Mouse (Mus musculus) lung, embryonic 16.5 days (tissue): Measurements from ENCODE around the gene Tamm41. TPM values are rescaled to one million over a fixed set of nuclear protein-coding genes. Genes with fewer than 3 reads are reported as not detected.

ENCODE experiments used
- ATAC-seq: fragments of 200-750 bp; cut with Nextera tagmentation; 2 replicates; pipeline ENCODE4 v1.8.0; 2017; ENCODE audit warnings: low read depth, mild to moderate bottlenecking, moderate library complexity
- H3K27ac ChIP-seq: fragments of 300-500 bp; sonication (generic); 2 replicates; pipeline ENCODE4 v1.5.1; 2014; ENCODE audit warnings: mild to moderate bottlenecking, control low read depth, low read length
- H3K27me3 ChIP-seq: fragments of 300-500 bp; sonication (generic); 2 replicates; pipeline ENCODE4 v1.6.1; 2014; ENCODE audit warnings: low read depth, low read length, mixed read lengths; ENCODE audit not compliant: control insufficient read depth, insufficient read depth
- H3K36me3 ChIP-seq: fragments of 300-500 bp; sonication (generic); 2 replicates; pipeline ENCODE4 v1.6.1; 2014; ENCODE audit warnings: low read length; ENCODE audit not compliant: control insufficient read depth, insufficient read depth
- H3K4me1 ChIP-seq: fragments of 300-500 bp; sonication (generic); replicated peaks from 2 replicates; pipeline ENCODE4 v1.6.1; 2014; ENCODE audit warnings: low read length, mixed read lengths; ENCODE audit not compliant: control insufficient read depth, insufficient read depth
- H3K4me2 ChIP-seq: fragments of 300-500 bp; sonication (generic); 2 replicates; pipeline ENCODE4 v1.6.1; 2014; ENCODE audit warnings: low read depth, low read length, control low read depth
- H3K4me3 ChIP-seq: fragments of 300-500 bp; sonication (generic); 2 replicates; pipeline ENCODE4 v1.5.1; 2014; ENCODE audit warnings: mild to moderate bottlenecking, low read length, control low read depth
- H3K9ac ChIP-seq: fragments of 300-500 bp; sonication (generic); 2 replicates; pipeline ENCODE4 v1.6.1; 2014; ENCODE audit warnings: low read length, control low read depth
- H3K9me3 ChIP-seq: fragments of 300-500 bp; sonication (generic); 2 replicates; pipeline ENCODE4 v1.6.1; 2016; ENCODE audit warnings: low read length; ENCODE audit not compliant: control insufficient read depth
- WGBS: fragments of 180-500 bp; shearing (Covaris S2); extraction: QIAGEN DNeasy Blood & Tissue Kit; methylation state at CpG from one replicate; pipeline ENCODE4 v1.1.7; 2014; 5-methylcytosine and 5-hydroxymethylcytosine counted together
- polyA plus RNA-seq: library from polyadenylated mRNA; unstranded; fragments of >200 nt; fragmentation: Nextera tagmentation; extraction: Ambion mirVana; gene quantifications from 2 replicates; pipeline ENCODE4 v1.2.1, GENCODE M21; 2015

Gene Tamm41
- polyA plus RNA-seq, 1 experiment from 2014 or later, result 52.4 TPM

- WGBS, result 82% methylated on average over 4 of the region's 4 CpGs
- Histone ChIP-seq H3K27ac (no peak overlapping the region), H3K4me3 (no peak overlapping the region), H3K27me3 (no peaks in the 10 kb centered on the region), H3K4me1 (no peaks in the 10 kb centered on the region), H3K4me2 (no peak overlapping the region), H3K9ac (no peak overlapping the region), H3K9me3 (no peaks in the 10 kb centered on the region), H3K36me3 (no peaks in the 10 kb centered on the region)
- no peak for ATAC-seq
These were observed 17.8 kb upstream of the Tamm41 start for GRCm38 (mm10) chr6:115055440-115055839.

GRCm38 (mm10) chr6:115051586-115052197 is 14.0 kb upstream of the Tamm41 start:
- Histone ChIP-seq H3K4me2 (no peak overlapping the region), H3K4me3 (no peak overlapping the region), H3K36me3 (no peaks in the 10 kb centered on the region), H3K27me3 (no peaks in the 10 kb centered on the region), H3K9ac (no peak overlapping the region), H3K9me3 (no peaks in the 10 kb centered on the region), H3K27ac (no peak overlapping the region), H3K4me1 (no peaks in the 10 kb centered on the region)
- 60% methylated on average over 6 of the region's 6 CpGs for WGBS
- no peak for ATAC-seq

- H3K9me3 ChIP-seq, result no peaks in the 10 kb centered on the region
- no peaks in the 10 kb centered on the region for H3K36me3 ChIP-seq
- H3K4me3 ChIP-seq, result no peak overlapping the region
- no peak overlapping the region for H3K9ac ChIP-seq
- H3K4me2 ChIP-seq, result no peak overlapping the region
- no peak for ATAC-seq
- 20% methylated on average over 4 of the region's 4 CpGs for WGBS
- H3K27ac ChIP-seq, result no peak overlapping the region
- H3K27me3 ChIP-seq, result no peaks in the 10 kb centered on the region
- H3K4me1 ChIP-seq, result no peaks in the 10 kb centered on the region
These were observed 11.3 kb upstream of the Tamm41 start for GRCm38 (mm10) chr6:115049015-115049414.

GRCm38 (mm10) chr6:115047816-115048215 is 10.1 kb upstream of the Tamm41 start:
- Histone ChIP-seq H3K4me3 (no peak overlapping the region), H3K27me3 (no peaks in the 10 kb centered on the region), H3K9ac (no peak overlapping the region), H3K9me3 (no peaks in the 10 kb centered on the region), H3K4me2 (no peak overlapping the region), H3K4me1 (no peaks in the 10 kb centered on the region), H3K27ac (no peak overlapping the region), H3K36me3 (no peaks in the 10 kb centered on the region)
- 68% methylated on average over 1 of the region's 2 CpGs for WGBS
- no peak for ATAC-seq

GRCm38 (mm10) chr6:115046064-115046463 is 8.4 kb upstream of the Tamm41 start:
- H3K36me3 ChIP-seq, result no peaks in the 10 kb centered on the region
- no peaks in the 10 kb centered on the region for H3K27me3 ChIP-seq
- H3K4me1 ChIP-seq, result no peaks in the 10 kb centered on the region
- no peak for ATAC-seq
- H3K4me2 ChIP-seq, result no peak overlapping the region
- 83% methylated on average over 1 of the region's 1 CpGs for WGBS
- no peaks in the 10 kb centered on the region for H3K9me3 ChIP-seq
- no peak overlapping the region for H3K4me3 ChIP-seq
- no peak overlapping the region for H3K27ac ChIP-seq
- no peak overlapping the region for H3K9ac ChIP-seq

- no peak overlapping the region for H3K4me2 ChIP-seq
- no peak overlapping the region for H3K9ac ChIP-seq
- no peaks in the 10 kb centered on the region for H3K27me3 ChIP-seq
- no peaks in the 10 kb centered on the region for H3K4me1 ChIP-seq
- H3K27ac ChIP-seq, result no peak overlapping the region
- no peak overlapping the region for H3K4me3 ChIP-seq
- WGBS, result 38% methylated on average over 1 of the region's 1 CpGs
- H3K9me3 ChIP-seq, result no peaks in the 10 kb centered on the region
- no peak for ATAC-seq
- no peaks in the 10 kb centered on the region for H3K36me3 ChIP-seq
These were observed 7.0 kb upstream of the Tamm41 start for GRCm38 (mm10) chr6:115044709-115045108.

GRCm38 (mm10) chr6:115043657-115044500 is 6.2 kb upstream of the Tamm41 start:
- WGBS, result 73% methylated on average over 14 of the region's 14 CpGs

GRCm38 (mm10) chr6:115042609-115043008 is 4.9 kb upstream of the Tamm41 start:
- H3K4me3 ChIP-seq, result no peak overlapping the region
- H3K4me1 ChIP-seq, result no peaks in the 10 kb centered on the region
- no peaks in the 10 kb centered on the region for H3K9me3 ChIP-seq
- WGBS, result 10% methylated on average over 10 of the region's 10 CpGs
- H3K27ac ChIP-seq, result no peak overlapping the region
- no peak overlapping the region for H3K4me2 ChIP-seq
- H3K27me3 ChIP-seq, result no peaks in the 10 kb centered on the region
- no peaks in the 10 kb centered on the region for H3K36me3 ChIP-seq
- H3K9ac ChIP-seq, result no peak overlapping the region
- no peak for ATAC-seq

More at GRCm38 (mm10) chr6:115043657-115044500, 6.2 kb upstream of the Tamm41 start:
- no peak overlapping the region for H3K4me2 ChIP-seq
- H3K27ac ChIP-seq, result no peak overlapping the region
- no peaks in the 10 kb centered on the region for H3K36me3 ChIP-seq
- H3K4me3 ChIP-seq, result no peak overlapping the region
- no peaks in the 10 kb centered on the region for H3K27me3 ChIP-seq
- no peak for ATAC-seq
- no peak overlapping the region for H3K9ac ChIP-seq
- H3K4me1 ChIP-seq, result no peaks in the 10 kb centered on the region
- no peaks in the 10 kb centered on the region for H3K9me3 ChIP-seq

- peaks cover 11% of the 10 kb centered on the region for H3K4me1 ChIP-seq
- ATAC-seq, result no peak
- no peak overlapping the region for H3K4me2 ChIP-seq
- no peak overlapping the region for H3K9ac ChIP-seq
- peaks cover 29% of the 10 kb centered on the region for H3K36me3 ChIP-seq
- no peaks in the 10 kb centered on the region for H3K9me3 ChIP-seq
- H3K27ac ChIP-seq, result no peak overlapping the region
- no peaks in the 10 kb centered on the region for H3K27me3 ChIP-seq
- 91% methylated on average over 5 of the region's 5 CpGs for WGBS
- no peak overlapping the region for H3K4me3 ChIP-seq
These were observed 4.2 kb downstream of the Tamm41 start for GRCm38 (mm10) chr6:115033441-115033840.
